Mouse (Mus musculus) thymus, adult 2 months (tissue): ENCODE measurements around the gene Ncbp1.

ENCODE experiments used
- CTCF ChIP-seq: fragments of 200-500 bp; IDR thresholded peaks from 2 replicates; pipeline ENCODE4 v1.5.1; 2012; ENCODE audit warnings: mild to moderate bottlenecking, control low read depth, low read length, moderate library complexity, borderline replicate concordance; ENCODE audit not compliant: control insufficient read depth, poor library complexity, insufficient read depth; ENCODE audit errors: extremely low read depth
- POLR2A ChIP-seq: fragments of 200-500 bp; IDR thresholded peaks from 2 replicates; pipeline ENCODE4 v1.6.1; 2012; ENCODE audit warnings: mild to moderate bottlenecking, low read length, control low read depth, moderate library complexity; ENCODE audit not compliant: control insufficient read depth, poor library complexity, insufficient read depth; ENCODE audit errors: extremely low read depth

DNA sequence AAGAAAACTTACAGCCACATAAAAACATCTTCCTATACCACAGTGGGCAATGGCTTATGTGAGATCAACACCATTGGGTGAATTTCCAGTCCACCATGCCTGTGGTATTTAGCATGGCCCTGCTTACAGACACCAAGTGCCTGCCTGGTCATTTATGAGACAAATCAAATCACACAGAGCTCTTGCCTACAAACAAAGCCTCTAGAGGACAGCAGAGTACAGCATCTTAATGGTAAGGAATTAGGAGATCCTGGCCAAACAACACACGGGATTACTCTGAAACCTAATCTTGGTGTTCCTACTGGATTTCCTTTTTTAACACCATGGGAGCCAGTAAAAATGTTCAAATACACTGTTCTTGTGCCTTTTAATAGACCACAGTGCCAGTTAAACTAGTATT lies 23.1 kb upstream of the Ncbp1 start:
- TF ChIP-seq CTCF (no peak), POLR2A (no peak)
